Mouse (Mus musculus): ENCODE results near the gene Erich3.

Erich3 gene

DNA sequence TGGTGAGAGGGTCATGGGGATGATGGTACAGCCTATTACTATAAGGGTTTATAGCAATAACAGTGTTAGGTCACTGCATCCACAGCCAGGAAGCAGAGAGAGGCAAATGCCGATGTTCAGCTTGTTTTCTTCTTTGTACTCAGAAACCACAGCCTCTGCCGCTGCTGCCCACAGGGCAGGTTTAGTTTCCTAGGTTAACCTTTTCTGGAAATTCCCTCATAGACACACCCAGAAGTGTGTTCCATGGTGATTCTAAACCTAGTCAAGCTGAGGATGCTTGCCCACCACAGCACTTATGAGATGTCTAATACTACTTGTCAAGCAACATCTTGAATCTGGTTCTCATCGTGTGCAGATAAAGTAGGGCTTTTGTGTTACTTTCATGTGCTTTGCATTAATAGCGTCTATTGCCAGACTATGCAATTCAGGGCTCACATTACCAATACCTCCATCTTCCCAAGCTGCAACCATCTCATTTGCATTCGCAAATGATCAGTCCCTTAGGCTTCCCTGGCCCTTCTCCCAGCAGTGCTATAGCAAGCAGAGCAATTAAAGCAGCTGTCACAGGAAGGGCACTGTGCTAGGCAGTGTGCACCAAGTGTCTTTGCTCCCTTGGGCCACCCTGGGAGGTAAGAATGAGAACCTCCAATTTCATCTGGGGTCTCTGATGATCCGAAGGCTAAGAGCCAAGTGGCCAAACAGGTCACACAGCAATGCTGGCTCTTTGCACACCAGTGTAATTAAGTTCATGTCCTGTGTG is 115.4 kb downstream of the Erich3 start:
- no peak for DNase-seq

DNA sequence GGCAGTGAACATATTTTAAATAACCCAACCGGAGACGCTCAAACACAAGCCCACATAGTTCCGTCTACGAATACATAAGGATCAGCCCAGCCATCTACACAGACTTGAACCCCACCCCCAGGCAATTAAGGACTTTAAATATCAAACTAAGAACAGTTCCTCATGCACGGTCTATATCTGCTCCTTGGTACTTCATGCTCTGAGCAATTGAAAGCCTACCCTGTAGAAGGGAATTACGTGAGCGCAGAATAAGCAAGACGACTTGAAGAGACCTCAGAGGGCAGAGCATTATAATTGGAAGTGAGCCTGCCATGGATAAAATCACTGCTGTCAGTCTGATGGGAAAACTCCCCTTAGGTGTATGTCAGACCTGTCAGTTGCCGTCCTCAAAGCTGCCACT is 122.7 kb downstream of the Erich3 start:
- DNase-seq, result no peak

DNA sequence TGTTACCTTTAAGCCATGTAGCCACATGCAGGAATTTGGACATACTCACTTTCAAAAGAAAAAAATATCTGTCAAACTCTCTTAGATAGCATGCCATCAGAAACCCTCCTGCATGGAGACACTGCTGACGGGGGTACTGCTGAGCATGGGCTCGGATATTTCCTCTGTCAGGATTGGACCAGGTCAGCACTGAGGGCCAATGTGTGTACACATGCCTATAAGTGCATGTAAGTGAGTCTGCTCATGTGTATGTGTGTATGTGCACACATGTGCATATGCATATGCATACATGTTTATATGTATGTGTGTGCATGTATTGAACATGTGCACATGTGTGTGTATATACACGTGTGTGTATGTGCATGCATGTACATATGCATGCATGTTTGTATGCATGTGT is 124.0 kb downstream of the Erich3 start:
- no peak for DNase-seq

DNA sequence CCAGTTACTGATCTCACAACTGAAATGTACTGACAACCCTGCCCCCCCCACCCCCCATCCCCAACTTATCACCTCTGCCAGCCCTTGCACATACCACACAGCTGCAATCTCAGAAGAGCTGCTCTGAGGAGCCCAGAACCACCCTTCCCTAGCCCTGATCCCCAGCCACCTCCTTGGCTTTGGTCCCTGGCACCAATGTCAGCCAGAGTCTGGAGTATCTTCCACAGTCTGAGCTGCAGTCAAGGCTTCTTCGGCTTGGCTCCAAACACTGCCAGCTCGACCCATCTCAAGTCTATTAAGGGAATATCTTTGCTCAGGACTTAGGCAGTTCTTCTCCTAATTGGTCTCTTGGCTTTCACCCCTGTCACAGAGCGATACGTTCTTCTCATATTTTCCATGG is 129.9 kb downstream of the Erich3 start:
- no peak for DNase-seq

DNA sequence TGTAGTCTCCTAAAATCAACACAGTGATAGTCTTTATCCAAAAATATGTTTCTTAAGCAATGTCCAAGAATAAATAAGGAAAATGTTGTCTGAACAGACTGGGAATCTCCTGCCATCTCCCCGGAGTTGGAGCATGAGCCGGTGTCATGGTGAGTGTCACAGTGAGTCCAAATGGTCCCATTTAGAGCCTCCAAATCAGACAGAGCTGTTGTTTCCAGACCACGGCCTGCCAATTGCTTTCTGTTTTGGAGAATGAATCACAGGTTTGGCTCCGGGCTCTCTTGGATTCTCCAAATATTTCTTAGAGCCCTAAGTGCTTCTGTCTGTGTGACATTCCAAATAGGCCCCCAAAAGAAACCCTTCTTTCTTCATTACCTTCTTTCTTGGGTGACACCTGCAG is 135.1 kb downstream of the Erich3 start:
- no peak for DNase-seq

DNA sequence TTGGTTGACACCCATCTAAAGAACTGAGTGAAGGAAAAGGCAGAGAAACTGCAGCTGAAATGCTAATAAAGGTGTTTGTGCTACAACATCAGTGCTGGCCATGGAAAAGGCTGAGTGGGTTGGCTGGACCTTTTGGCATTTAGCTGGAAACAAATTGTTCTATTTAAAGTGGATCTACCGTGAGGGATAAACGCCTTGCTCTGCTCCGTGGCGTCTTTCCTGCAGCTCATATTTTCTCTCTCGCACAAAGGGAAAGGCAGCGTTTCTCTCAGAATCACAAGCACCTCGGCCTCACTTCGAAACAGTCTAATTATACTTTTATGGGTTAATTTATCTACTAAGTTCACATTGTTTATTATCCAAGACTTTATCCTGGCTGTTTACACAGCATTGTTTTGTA is 136.8 kb downstream of the Erich3 start:
- DNase-seq, result no peak

DNA sequence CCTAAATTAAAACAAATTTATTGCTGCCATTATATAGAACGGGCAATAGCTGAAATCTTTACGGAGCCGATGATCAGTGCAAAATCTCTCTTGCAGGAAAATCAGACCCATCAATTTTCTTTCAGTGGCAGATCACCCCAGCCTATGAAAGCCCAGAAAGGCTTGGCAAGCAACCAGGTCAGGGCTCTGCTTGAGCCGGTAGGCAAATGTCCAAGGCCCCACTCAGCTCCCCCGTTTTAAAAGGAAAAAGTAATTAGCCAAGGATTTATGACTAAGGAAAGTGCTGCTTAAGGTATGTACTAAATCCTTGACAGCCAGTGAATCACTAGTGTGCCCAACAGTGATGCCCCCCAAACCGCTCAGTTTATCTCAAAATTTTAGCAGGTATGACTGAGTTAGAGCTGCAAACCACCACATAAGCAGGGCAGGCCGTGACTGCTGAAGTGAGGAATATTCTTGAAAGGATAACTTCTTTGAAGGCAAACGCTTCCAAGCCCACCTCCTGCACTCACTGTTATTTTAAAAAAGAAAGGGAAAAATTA is 137.3 kb downstream of the Erich3 start:
- DNase-seq, result no peak

DNA sequence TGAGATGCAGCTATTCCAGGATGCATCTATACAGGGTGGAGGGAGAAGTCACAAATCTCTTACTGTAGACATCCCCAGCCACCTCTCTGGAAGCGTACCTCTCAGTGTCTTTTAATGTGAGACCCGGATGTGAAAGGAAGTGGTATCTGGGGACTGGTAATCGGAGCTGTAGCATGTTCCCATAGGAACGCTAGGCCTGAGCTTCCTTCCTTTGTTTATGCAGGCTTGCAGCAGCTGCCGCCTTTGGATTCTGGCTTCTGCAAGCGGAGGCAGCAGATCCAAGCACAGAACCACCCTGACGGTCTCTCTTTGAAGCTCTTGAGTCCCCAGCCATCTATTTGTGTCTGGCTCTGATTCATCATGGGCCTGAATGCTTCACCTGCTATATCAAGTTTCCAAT is 143.0 kb downstream of the Erich3 start:
- DNase-seq, result peak; percentile 67

DNA sequence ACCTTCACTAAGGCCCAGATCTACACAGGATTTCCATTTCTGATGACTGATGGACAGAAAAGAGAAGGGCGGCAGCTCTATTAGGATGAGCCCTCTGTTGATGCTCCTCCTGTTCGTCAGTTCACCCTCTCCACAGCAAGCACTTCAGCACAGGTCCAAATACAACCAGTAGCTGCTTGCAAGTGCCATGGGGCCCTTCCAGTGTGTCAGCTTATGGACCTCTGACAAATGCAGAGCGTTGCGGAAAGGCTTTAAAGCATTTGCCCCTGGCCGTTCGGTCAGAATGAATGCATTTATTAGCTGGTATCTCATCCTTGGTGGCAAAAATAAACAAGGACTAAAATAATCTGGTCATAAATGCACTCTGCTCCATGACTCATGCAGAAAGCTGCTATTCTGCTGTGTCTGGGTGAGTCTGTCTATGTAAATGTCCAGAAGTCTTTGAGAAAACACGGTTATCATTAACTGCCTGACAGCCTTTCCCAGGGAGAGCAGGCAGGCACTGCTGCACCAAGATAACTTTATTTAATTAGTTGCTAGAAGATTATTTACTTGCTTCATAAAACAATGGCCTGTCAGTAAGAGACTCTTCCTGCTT is 146.7 kb downstream of the Erich3 start:
- DNase-seq, result no peak

DNA sequence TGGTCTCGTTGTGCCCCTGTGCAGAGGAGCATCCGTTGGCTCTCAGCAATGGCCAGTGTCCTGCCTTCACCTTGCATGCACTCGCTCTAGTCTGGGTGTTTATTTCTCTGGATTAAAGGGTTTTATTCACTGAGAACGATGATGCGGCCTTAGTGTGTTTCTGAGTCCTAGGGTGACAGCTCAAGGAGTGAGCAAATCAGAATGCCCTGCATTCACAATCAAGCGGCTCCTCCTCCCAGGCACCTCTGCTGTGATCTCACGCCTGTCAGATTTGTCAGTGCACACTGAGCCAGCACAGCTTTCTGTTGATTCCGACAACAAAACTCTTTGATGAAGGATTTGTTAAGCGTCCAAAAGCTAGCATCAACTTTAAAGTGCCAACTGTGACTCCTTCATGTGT is 147.6 kb downstream of the Erich3 start:
- DNase-seq, result no peak

DNA sequence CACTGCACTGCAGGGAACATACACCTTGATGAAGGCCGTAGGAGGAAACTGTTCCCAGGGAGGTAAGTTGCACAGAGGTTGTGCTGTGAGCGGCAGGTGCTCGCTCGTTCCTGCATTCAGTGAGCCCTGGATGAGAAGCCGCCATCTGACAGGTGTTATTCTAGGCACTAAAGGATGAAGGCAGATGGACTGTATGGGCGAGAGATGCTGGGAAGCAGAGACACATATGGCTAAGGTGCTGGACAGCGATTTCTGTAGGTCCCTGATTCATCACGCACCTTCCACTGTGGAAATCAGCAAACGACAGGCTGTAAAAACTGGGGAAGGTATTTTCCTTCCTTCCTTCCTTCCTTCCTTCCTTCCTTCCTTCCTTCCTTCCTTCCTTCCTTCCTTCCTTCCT is 148.2 kb downstream of the Erich3 start:
- DNase-seq, result peak; percentile 28

DNA sequence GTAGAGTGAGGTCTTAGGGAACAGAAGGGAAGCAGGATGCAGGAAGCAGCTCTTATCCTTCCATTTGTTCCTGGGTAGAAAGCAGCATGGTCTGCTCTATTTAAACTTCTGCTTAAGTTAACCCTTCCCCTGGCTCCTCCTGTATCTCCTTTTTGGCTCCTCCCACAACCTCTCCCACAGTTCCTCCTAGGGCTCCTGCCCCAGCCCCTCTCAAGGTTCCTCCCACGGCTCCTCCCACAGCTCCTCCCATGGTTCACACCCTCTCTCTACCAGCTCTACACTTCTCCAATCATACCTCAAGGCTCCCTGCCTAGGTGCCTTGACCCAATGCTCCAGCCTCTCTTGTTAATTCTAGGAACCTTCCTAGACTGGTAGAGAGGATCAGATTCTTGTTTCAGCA is 149.2 kb downstream of the Erich3 start:
- DNase-seq, result no peak

DNA sequence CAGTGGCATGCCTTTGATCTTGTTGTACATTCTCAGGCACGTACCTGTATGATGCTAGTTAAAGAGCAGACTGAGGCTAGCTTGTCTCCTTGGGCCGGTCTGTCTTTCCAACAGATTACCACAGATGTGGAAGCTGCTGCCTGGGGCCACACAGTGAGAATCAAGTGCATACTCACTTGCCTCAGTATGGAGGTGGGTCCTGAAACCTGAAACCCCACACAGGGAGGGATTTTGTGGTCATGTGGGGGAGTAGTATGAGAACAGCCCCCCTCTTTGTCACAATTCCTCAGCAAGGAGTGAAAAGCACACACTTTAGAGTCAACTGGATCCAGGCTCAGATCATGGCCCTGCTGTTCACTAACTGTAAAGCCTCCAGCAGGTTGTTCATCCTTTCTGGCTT is 151.9 kb downstream of the Erich3 start:
- DNase-seq, result no peak

DNA sequence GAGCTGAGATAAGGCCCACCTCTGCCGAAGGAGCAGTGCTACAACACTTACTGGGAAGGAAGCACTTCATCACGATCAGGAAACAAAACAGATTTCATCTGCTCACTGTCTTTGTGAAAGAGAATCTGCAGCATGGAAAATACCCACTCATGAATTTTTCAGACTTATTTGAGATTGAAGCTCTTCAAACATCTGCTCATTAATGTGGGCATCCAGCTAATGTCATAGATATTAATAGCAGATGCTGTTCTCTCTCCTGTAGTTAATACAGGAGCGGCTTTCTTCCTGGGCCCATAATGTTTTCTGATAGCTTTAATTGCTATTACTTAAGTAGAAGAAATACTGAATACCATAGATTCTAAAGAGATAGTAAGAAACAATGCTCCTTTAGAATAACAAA is 152.6 kb downstream of the Erich3 start:
- DNase-seq, result no peak

DNA sequence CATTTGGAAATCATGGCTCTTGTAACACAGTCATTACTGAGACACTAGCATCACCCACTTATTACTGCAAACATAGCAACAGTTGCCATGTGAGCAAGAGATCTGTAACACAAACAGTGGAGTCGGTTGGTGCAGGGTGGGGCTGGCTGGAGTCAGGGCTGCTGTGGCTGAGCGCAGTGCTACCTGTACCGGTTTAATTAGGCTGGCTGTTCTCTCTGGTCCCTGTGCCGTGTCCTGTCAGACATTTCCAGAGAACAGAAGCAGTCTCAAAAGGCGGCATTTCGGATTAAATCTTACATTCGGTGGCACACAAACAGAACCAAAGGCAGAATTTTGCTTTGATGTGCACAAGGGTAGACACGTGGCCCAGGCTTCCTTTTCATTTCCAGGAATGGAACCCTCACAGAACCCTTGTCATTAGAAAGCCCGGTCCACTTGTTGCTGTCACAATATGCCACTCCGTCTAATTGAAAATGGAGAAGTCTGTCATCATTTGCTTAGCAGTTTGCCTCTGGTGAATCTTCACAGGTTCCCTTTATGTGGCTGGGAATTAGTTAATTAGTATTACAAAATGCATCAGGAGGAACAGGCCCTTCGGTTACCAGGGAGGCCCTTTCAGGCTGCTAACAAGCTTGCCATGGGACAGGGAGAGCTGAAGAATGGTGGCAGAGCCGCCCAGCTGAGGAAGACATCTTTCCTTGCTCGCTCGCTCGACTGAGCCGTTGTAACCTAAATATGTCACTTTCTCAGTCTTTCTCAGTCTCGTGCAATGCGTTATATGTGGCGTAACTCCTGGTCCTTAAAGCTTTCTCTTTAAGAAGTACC is 153.4 kb downstream of the Erich3 start:
- DNase-seq, result peak; percentile 56

Data from right cerebral cortex, postnatal 25 days (tissue).